Mouse (Mus musculus) retina, embryonic 14.5 days (tissue): Measurements from ENCODE around the gene Zscan4d.
A peak's percentile ranks its signal among the peaks of the same experiment; 100 is the strongest.
"Not testable (repeated sequence)": the region's sequence is repeated elsewhere in the genome, so short reads cannot be mapped to it uniquely, and the experiment has no call there.

ENCODE experiments used
- DNase-seq: peaks from one replicate; pipeline ENCODE4 v3.0.0-alpha.2; 2015; ENCODE audit warnings: low spot score

The Zscan4d gene

GRCm38 (mm10) chr7:11166059-11166458 is at the start of gene Zscan4d:
Zscan4d (minus strand) TSS chr7:11166159.
- not testable (repeated sequence) for DNase-seq

DNA sequence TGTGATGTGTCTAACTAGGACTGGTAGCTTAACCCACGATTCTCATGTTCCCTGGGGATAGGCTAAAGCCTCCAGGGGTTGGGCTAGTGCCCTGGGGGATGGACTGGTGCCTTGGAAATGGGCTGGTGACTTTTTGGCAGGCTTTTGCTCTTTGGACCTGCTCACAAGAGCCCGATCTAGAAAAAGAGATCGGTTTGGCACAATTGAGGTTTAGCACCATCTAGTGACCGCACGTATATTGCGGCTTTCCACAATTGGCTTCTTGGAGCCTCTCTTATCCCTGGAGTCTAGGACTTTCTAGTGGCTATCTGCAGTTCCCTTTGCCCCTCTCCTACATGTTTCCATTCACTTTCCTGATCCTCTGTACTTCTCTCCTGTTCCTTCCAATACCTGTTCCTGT is 7.9 kb downstream of the Zscan4d start:
- DNase-seq: peak; percentile 1
